Mouse (Mus musculus) cerebellum, adult 2 months (tissue): ENCODE measurements around the gene Gm20379. TPM values are rescaled to one million over a fixed set of nuclear protein-coding genes. Genes with fewer than 3 reads are reported as not detected.

ENCODE experiments used
- DNase-seq, 2 experiments: peaks; one replicate each; pipeline ENCODE4 v3.0.0; 2021
- H3K27ac ChIP-seq: fragments of 200-500 bp; 2 replicates; pipeline ENCODE4 v1.5.1; 2012; ENCODE audit warnings: low read length, control low read depth, inconsistent platforms; ENCODE audit not compliant: insufficient read depth
- H3K27me3 ChIP-seq: fragments of 200-500 bp; 2 replicates; pipeline ENCODE4 v1.6.1; 2012; ENCODE audit warnings: inconsistent platforms, mild to moderate bottlenecking, low read length, moderate library complexity; ENCODE audit not compliant: control insufficient read depth, insufficient read depth
- H3K4me1 ChIP-seq: fragments of 200-500 bp; 2 replicates; pipeline ENCODE4 v1.6.1; 2011; ENCODE audit warnings: low read length; ENCODE audit not compliant: control insufficient read depth, insufficient read depth
- H3K4me3 ChIP-seq: fragments of 200-500 bp; replicated peaks from 2 replicates; pipeline ENCODE3; 2011; ENCODE audit warnings: mild to moderate bottlenecking, low read depth, low read length, control low read depth; ENCODE audit not compliant: insufficient read depth
- CTCF ChIP-seq: fragments of 200-500 bp; IDR thresholded peaks from 2 replicates; pipeline ENCODE4 v1.5.1; 2011; ENCODE audit warnings: low read depth, mild to moderate bottlenecking, control low read depth, low read length, moderate library complexity, borderline replicate concordance; ENCODE audit not compliant: insufficient read depth
- POLR2A ChIP-seq: fragments of 200-500 bp; IDR thresholded peaks from 2 replicates; pipeline ENCODE4 v1.6.1; 2011; ENCODE audit warnings: low read length, control low read depth, borderline replicate concordance; ENCODE audit not compliant: insufficient read depth
- WGBS: fragments of 180-500 bp; shearing (Covaris S2); methylation state at CpG from one replicate; pipeline ENCODE4 v1.1.7; 2018; 5-methylcytosine and 5-hydroxymethylcytosine counted together
- polyA plus RNA-seq: library from polyadenylated mRNA; depleted of rRNA; stranded (reverse); fragments of >200 nt; gene quantifications from 2 replicates; pipeline ENCODE4 v1.2.3, GENCODE M21; 2012

The Gm20379 gene
- polyA plus RNA-seq, 1 experiment, result not detected

GRCm38 (mm10) chr13:92314613-92315012 is 8.8 kb downstream of the Gm20379 start:
- H3K4me1 ChIP-seq, result no peaks in the 10 kb centered on the region; the same call in 1 of the 2 replicates
- no peak for DNase-seq
- no peaks in the 10 kb centered on the region for H3K27me3 ChIP-seq
- H3K27ac ChIP-seq, result no peak overlapping the region
- H3K4me3 ChIP-seq, result no peak overlapping the region
- TF ChIP-seq POLR2A (no peak), CTCF (no peak)
- WGBS, result 88% methylated on average over 5 of the region's 5 CpGs

GRCm38 (mm10) chr13:92320770-92321169 is 15.0 kb downstream of the Gm20379 start:
- Histone ChIP-seq H3K27me3 (no peaks in the 10 kb centered on the region), H3K4me3 (no peak overlapping the region), H3K27ac (no peak overlapping the region), H3K4me1 (no peaks in the 10 kb centered on the region; the same call in 1 of the 2 replicates)
- DNase-seq, result no peak
- WGBS, result 93% methylated on average over 5 of the region's 5 CpGs
- no peak for TF ChIP-seq CTCF
- no peak for TF ChIP-seq POLR2A

DNA sequence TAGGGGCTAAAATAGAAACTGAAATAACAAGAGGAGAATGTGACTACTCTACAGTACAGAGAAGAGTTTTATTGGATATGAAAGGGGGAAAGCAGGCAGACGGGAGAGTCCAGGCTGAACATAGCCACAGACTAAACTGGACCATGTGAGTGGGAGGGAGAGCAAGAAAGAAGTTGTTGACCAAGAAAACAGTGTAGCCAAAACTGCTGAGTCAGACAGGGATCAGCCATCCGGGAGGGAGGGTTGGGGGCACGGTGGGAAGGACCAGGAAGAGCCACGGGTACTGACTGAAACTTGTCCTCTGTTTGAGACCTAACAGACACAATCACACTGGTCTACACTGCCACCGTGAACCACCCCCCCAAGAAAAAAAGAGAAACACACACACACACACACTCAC is 20.2 kb downstream of the Gm20379 start:
- no peak for DNase-seq
- Histone ChIP-seq H3K4me3 (no peak overlapping the region), H3K27ac (no peak overlapping the region), H3K27me3 (no peaks in the 10 kb centered on the region), H3K4me1 (no peaks in the 10 kb centered on the region; the same call in 1 of the 2 replicates)
- WGBS, result 74% methylated on average over 5 of the region's 5 CpGs
- TF ChIP-seq CTCF (no peak), POLR2A (no peak)

GRCm38 (mm10) chr13:92328000-92328399 is 22.2 kb downstream of the Gm20379 start:
- Histone ChIP-seq H3K4me1 (no peaks in the 10 kb centered on the region; the same call in 1 of the 2 replicates), H3K27me3 (no peaks in the 10 kb centered on the region), H3K4me3 (no peak overlapping the region), H3K27ac (no peak overlapping the region)
- TF ChIP-seq CTCF, result no peak
- no peak for TF ChIP-seq POLR2A
- 89% methylated on average over 2 of the region's 2 CpGs for WGBS
- DNase-seq, result no peak

DNA sequence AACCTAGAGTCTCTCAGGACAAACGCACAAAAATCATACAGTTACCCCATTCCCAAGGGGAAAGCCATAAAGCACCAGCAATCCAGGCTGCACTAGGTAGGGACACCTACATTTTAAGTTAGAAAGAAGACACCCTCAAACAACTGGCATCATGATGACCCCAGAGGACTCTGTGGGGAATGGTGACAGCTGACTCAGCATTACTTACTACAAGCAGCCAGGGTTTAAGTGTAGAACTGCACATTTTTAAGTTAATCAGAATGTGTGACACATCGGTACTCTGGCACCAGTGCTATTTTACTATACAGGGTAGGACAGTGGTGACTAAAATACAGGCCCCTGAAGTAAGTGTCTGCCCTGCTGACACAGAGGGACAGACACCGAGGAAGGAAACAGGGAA is 24.8 kb downstream of the Gm20379 start:
- TF ChIP-seq CTCF (no peak), POLR2A (no peak)
- no peaks in the 10 kb centered on the region; the same call in 1 of the 2 replicates for H3K4me1 ChIP-seq
- no peak overlapping the region for H3K4me3 ChIP-seq
- no peaks in the 10 kb centered on the region for H3K27me3 ChIP-seq
- H3K27ac ChIP-seq, result no peak overlapping the region
- 92% methylated on average over 3 of the region's 3 CpGs for WGBS
- DNase-seq, result no peak

- Histone ChIP-seq H3K27me3 (no peaks in the 10 kb centered on the region), H3K4me3 (no peak overlapping the region), H3K27ac (no peak overlapping the region), H3K4me1 (no peaks in the 10 kb centered on the region; the same call in 1 of the 2 replicates)
- no peak for TF ChIP-seq CTCF
- no peak for TF ChIP-seq POLR2A
- WGBS, result 89% methylated on average over 15 of the region's 15 CpGs
- DNase-seq, result no peak
Observed at GRCm38 (mm10) chr13:92332103-92332879, 26.5 kb downstream of the Gm20379 start.

GRCm38 (mm10) chr13:92336857-92337256 is 31.1 kb downstream of the Gm20379 start:
- Histone ChIP-seq H3K4me1 (no peaks in the 10 kb centered on the region), H3K27ac (no peak overlapping the region), H3K27me3 (no peaks in the 10 kb centered on the region), H3K4me3 (no peak overlapping the region)
- WGBS, result 95% methylated on average over 1 of the region's 1 CpGs
- DNase-seq, result no peak
- no peak for TF ChIP-seq POLR2A

DNA sequence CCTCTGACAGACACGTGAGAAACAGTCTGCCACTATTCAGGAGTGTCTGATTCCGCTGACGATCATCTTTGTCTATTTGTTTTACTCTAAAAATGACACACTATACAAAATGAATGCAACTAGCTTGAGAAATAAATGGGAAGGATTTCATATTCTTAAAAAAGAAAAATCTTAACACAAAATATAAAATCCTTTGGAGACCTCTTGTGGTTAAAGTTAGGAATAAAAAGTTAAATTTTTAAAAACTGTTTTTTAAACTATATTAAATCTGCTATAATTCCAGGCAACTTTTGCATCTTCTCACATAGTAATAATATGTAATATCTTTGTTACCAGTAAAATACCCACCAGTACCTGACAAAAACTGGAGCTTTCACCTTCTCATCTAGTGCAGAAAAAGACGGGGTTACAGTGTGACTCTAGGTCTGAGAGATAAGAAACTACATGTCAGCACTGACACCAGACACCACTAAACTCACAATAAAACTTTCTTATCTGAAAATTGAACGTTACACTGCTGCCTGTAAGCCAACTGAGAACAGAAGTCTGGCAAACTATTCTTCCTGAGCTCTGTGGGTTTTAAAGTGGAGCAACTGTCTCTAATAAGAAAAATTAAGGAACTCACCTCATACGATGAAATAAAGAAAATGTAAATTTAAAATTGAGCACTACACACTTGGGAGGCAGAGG is 32.1 kb downstream of the Gm20379 start:
- TF ChIP-seq CTCF (no peak), POLR2A (no peak)
- H3K27me3 ChIP-seq, result no peaks in the 10 kb centered on the region
- WGBS, result 82% methylated on average over 6 of the region's 6 CpGs
- no peak for DNase-seq
- H3K27ac ChIP-seq, result no peak overlapping the region
- no peak overlapping the region for H3K4me3 ChIP-seq
- no peaks in the 10 kb centered on the region for H3K4me1 ChIP-seq
